Mouse (Mus musculus) brain, embryonic 14.5 days (tissue): Measurements from ENCODE around the gene Fry. TPM values are rescaled to one million over a fixed set of nuclear protein-coding genes. Genes with fewer than 3 reads are reported as not detected.

Source experiments
- DNase-seq: peaks from one replicate; pipeline ENCODE4 v3.0.0-alpha.2; 2011; ENCODE audit warnings: low read depth
- CTCF ChIP-seq: fragments of 200-500 bp; IDR thresholded peaks from 2 replicates; pipeline ENCODE4 v1.5.1; 2012; ENCODE audit warnings: inconsistent platforms, mild to moderate bottlenecking, moderate library complexity, borderline replicate concordance; ENCODE audit not compliant: insufficient read depth, insufficient read length; ENCODE audit errors: extremely low read depth
- POLR2A ChIP-seq: fragments of 200-500 bp; IDR thresholded peaks from 2 replicates; pipeline ENCODE4 v1.6.1; 2012; ENCODE audit warnings: mild to moderate bottlenecking, inconsistent platforms, borderline replicate concordance; ENCODE audit not compliant: poor library complexity, insufficient read depth, insufficient read length, severe bottlenecking; ENCODE audit errors: extremely low read depth
- polyA plus RNA-seq: library from polyadenylated mRNA; depleted of rRNA; stranded (reverse); fragments of >200 nt; gene quantifications from 2 replicates; pipeline ENCODE4 v1.2.3, GENCODE M21; 2012

Fry gene
- polyA plus RNA-seq, 1 experiment, result 61.6 TPM

DNA sequence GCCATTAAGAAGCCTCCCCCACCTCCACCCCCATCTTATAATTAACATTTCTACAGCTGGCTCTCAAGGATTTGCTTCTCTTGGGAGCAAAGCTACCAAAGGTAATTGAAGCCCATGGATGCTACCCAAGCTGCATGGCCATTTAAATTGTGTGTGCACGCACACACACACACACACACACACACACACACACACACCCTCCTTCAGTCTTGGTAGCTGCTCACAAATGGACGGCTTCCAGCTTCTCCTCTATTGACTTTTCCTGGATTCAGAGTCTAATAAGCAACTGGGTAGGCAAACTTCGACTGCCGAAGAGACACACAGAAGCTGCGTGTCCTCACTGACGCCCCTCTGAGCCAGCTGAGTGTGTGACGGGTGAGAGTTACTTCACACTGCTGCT, 11.7 kb downstream of the Fry start:
- peak; percentile 55 for DNase-seq
- TF ChIP-seq CTCF, result no peak
- no peak for TF ChIP-seq POLR2A

GRCm38 (mm10) chr5:150131166-150131565, 12.7 kb downstream of the Fry start:
- peak; percentile 73 for DNase-seq
- no peak for TF ChIP-seq CTCF
- no peak for TF ChIP-seq POLR2A

DNA sequence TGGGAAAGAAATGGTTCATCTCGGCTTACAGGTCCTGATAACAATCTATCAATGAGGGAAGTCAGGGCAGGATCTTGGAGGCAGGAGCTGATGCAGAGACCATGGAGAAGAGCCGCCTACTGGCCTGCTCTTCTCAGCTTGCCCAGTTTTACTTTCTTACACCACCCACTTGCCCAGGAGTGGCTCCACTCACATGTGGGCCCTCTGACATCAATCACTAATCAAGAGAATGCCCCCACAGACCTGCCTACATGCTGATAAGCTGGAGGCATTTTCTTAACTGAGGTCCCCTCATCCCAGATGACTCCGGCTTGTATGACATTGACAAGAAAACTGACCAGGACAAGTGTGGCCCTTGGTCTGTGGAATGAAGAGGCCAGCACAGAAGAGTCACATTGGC, 16.2 kb downstream of the Fry start:
- DNase-seq, result no peak
- TF ChIP-seq POLR2A (no peak), CTCF (no peak)

GRCm38 (mm10) chr5:150135529-150135928, 17.1 kb downstream of the Fry start:
- no peak for TF ChIP-seq POLR2A
- no peak for TF ChIP-seq CTCF
- no peak for DNase-seq

- no peak for DNase-seq
- TF ChIP-seq POLR2A (no peak), CTCF (peak; percentile 36; the same call in 1 of the 2 replicates)
Observed at GRCm38 (mm10) chr5:150137772-150138451, 19.5 kb downstream of the Fry start.

DNA sequence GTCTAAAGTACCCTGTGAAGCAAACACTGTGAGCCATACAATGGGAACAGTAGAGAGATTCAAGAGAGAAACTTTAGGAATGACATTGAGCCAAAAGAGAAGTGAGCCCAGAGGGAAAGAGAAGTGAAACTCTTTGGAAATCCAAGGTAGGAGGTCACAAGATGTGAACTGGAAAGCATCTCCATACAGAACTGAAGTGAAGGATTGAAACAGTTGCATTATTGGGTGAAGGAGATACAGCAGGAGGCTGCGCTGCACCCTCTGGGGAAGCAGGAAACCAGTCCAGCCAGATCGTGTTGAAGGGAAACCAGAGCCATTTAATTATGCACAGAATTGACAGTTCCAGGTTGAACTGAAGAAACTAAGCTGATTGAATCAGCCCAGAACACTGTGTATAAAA, 22.1 kb downstream of the Fry start:
- TF ChIP-seq CTCF (no peak), POLR2A (no peak)

GRCm38 (mm10) chr5:150145967-150146366, 27.5 kb downstream of the Fry start:
- no peak for DNase-seq
- TF ChIP-seq CTCF (peak; percentile 9; the same call in 1 of the 2 replicates), POLR2A (no peak)

More for the DNA sequence above, 22.1 kb downstream of the Fry start:
- DNase-seq, result no peak

DNA sequence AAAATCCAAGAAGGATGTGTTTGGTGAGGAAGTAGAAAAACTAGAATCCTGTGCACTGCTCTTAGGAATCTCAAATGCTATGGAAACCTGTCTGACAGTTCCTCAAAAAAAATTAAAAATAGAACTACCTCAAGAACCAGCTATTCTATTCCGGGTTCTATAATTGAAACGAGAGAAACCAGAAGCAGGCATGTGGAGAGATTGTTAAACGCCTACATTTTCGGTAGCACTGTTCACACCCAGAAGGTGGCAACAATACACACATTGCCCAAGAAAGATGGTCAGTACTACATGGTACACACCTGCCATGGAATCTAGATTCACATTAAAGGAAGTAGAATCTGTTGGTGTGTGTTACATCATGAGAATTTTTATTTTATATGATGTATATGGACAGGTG, 28.2 kb downstream of the Fry start:
- TF ChIP-seq POLR2A (no peak), CTCF (no peak)
- no peak for DNase-seq

GRCm38 (mm10) chr5:150149725-150150124, 31.3 kb downstream of the Fry start:
- no peak for DNase-seq

GRCm38 (mm10) chr5:150150986-150151385, 32.5 kb downstream of the Fry start:
- TF ChIP-seq CTCF (no peak), POLR2A (no peak)
- DNase-seq, result no peak

More at GRCm38 (mm10) chr5:150149725-150150124, 31.3 kb downstream of the Fry start:
- TF ChIP-seq POLR2A (no peak), CTCF (no peak)

- no peak for TF ChIP-seq POLR2A
- TF ChIP-seq CTCF, result no peak
- DNase-seq, result no peak
Observed at GRCm38 (mm10) chr5:150152071-150152879, 33.8 kb downstream of the Fry start.
